Comparison of ENCODE assay signal across 18 mouse cellular contexts in the genomic region with DNA sequence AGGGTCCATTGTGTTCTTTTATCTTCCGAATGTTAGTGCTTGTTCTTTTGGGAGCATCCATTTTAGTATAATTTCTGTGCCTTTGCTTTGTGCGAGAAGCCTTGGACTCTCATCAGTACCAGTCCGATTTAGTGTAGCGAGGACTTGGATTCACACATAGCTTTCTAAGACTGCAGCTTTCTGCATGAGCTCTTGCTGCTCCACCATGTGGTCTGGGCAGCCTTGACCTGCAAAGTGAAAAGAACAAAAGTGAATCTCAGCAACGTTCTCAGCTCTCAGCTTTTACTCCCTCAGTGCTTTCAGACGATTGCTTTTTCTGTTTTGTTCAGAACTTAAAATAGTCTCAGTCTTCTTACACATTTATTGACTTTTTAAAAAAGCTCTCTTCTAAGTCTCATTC.
A peak's percentile ranks its signal among the peaks of the same experiment; 100 is the strongest.
DNase-seq lines count a peak whose midpoint lies in the region; ATAC-seq and TF ChIP-seq lines count a peak whose summit lies in the region.
"Had no signal": no experiment of that assay in that cellular context is flagged by ENCODE, and none has a peak within 500 bp of the region (broad histone marks: within the 10 kb centered on the region; RNA-seq: fewer than 3 reads in every experiment).

No protein-coding gene starts in this region.

- no peak for DNase-seq in heart, adult 2 months
- DNase-seq in heart, adult 18-20 months = no peak
- DNase-seq in kidney, postnatal 25 days = no peak
- peak; percentile 35 for DNase-seq in adrenal gland, postnatal 10 days
- peak; percentile 19 for DNase-seq in brain, adult 2 months (ENCODE audit: low read depth, low spot score)
- no peak for DNase-seq in thymus, adult 18-20 months
- DNase-seq: cerebellum, adult 11 months; forebrain, postnatal 0 days; kidney, postnatal 36 days; right cerebral cortex, postnatal 25 days; thymus, postnatal 36 days had no signal

- 58% methylated on average over 6 of the region's 6 CpGs for WGBS in heart, adult 2 months
- WGBS in kidney, embryonic 15.5 days = 60% methylated on average over 6 of the region's 6 CpGs

- TF ChIP-seq POLR2A in heart, adult 2 months (IDR thresholded peaks at IDR 0.05; ENCODE audit: insufficient read depth, low read depth, low read length) = no peak

- peaks cover 6% of the 10 kb centered on the region for H3K79me2 ChIP-seq in heart, adult 2 months (replicated peaks; ENCODE audit: control insufficient read depth, insufficient read depth, low read length)

- no peak overlapping the region for H3K9ac ChIP-seq in heart, adult 2 months (ENCODE audit: low read depth, low read length)
- H3K9ac ChIP-seq in kidney, embryonic 15.5 days = no peak overlapping the region
- H3K9ac ChIP-seq: embryonic facial prominence, embryonic 12.5 days; forebrain, postnatal 0 days; hindbrain, embryonic 12.5 days; liver, embryonic 15.5 days had no signal

- TF ChIP-seq CTCF in heart, adult 2 months (IDR thresholded peaks at IDR 0.05) = peak; percentile 45

- H3K9me3 ChIP-seq in kidney, embryonic 15.5 days (replicated peaks) = no peaks in the 10 kb centered on the region
- H3K9me3 ChIP-seq: embryonic facial prominence, embryonic 12.5 days; G1E; hindbrain, embryonic 12.5 days; liver, embryonic 15.5 days had no signal

- no peak overlapping the region for H3K4me2 ChIP-seq in kidney, embryonic 15.5 days
- H3K4me2 ChIP-seq: embryonic facial prominence, embryonic 12.5 days; hindbrain, embryonic 12.5 days; liver, embryonic 15.5 days had no signal

- intact Hi-C loops in heart, adult 2 months (cut with DNase I) = no loop called here

- H3K36me3 ChIP-seq in heart, adult 2 months (ENCODE audit: control insufficient read depth, insufficient read depth, low read length) = peaks cover 15% of the 10 kb centered on the region
- no peaks in the 10 kb centered on the region for H3K36me3 ChIP-seq in kidney, embryonic 15.5 days
- H3K36me3 ChIP-seq: embryonic facial prominence, embryonic 12.5 days; G1E; hindbrain, embryonic 12.5 days; liver, embryonic 15.5 days had no signal

- H3K4me1 ChIP-seq in heart, adult 2 months (ENCODE audit: control insufficient read depth, insufficient read depth, low read length) = peaks cover 17% of the 10 kb centered on the region
- H3K4me1 ChIP-seq in kidney, embryonic 15.5 days = peaks cover 52% of the 10 kb centered on the region

- no peak overlapping the region for H3K27ac ChIP-seq in heart, adult 2 months
- peak overlapping the region; percentile 9; the same call in 1 of the 2 replicates for H3K27ac ChIP-seq in kidney, embryonic 15.5 days
- H3K27ac ChIP-seq: embryonic facial prominence, embryonic 12.5 days; hindbrain, embryonic 12.5 days; liver, embryonic 15.5 days had no signal

- no peak overlapping the region for H3K4me3 ChIP-seq in heart, adult 2 months
- no peak overlapping the region for H3K4me3 ChIP-seq in kidney, embryonic 15.5 days (replicated peaks)
- H3K4me3 ChIP-seq: embryonic facial prominence, embryonic 12.5 days; hindbrain, embryonic 12.5 days; liver, embryonic 15.5 days had no signal

- TF ChIP-seq EP300 in heart, adult 2 months (IDR thresholded peaks at IDR 0.05; ENCODE audit: insufficient read depth, low read depth, low read length) = no peak

- H3K27me3 ChIP-seq in heart, adult 2 months (ENCODE audit: control insufficient read depth, insufficient read depth, low read length) = no peaks in the 10 kb centered on the region
- no peaks in the 10 kb centered on the region for H3K27me3 ChIP-seq in kidney, embryonic 15.5 days
- H3K27me3 ChIP-seq: embryonic facial prominence, embryonic 12.5 days; hindbrain, embryonic 12.5 days; liver, embryonic 15.5 days had no signal

- ATAC-seq in kidney, embryonic 15.5 days (replicated peaks; ENCODE audit: low FRiP score) = no peak
- ATAC-seq: forebrain, postnatal 0 days; inflammation-experienced regulatory T-cells, adult 6 months; lung, postnatal 0 days had no signal

Comparison
In these comparisons a context has a peak if more than half of its experiments do, and no peak if none do; other contexts are left out.
1. DNase-seq: peak in adrenal gland, postnatal 10 days (single experiment) and brain, adult 2 months (single experiment); none in heart, adult 2 months (0 of 2), heart, adult 18-20 months (0 of 2), kidney, postnatal 25 days (0 of 2) and thymus, adult 18-20 months (0 of 2).